Mouse (Mus musculus): Measurements from ENCODE around the gene H2-M11.

The H2-M11 gene

DNA sequence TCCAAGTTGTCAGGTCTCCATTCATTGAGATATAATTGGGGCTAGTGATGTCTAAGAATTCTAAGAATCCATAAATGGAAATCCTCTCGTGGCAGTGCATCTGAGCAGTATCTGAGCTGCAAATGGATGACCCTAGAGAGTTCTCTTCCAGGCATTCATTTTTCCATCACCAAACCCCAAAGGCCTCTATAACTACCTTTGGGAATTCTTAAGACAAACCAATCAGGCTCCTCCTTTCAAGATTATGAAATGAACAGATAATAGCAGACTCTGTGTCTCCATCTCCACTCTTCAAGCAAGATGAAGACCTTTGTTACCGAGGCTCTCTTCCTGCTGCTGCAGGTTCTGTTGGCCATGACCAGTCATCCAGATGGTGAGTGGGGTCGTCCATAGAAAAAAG, at the start of gene H2-M11:
TSS of gene H2-M11 (plus strand) at position 301 of the 400 bp plus-strand sequence.
- no peak for DNase-seq (ENCODE audit: low spot score in 2 of 2)

DNA sequence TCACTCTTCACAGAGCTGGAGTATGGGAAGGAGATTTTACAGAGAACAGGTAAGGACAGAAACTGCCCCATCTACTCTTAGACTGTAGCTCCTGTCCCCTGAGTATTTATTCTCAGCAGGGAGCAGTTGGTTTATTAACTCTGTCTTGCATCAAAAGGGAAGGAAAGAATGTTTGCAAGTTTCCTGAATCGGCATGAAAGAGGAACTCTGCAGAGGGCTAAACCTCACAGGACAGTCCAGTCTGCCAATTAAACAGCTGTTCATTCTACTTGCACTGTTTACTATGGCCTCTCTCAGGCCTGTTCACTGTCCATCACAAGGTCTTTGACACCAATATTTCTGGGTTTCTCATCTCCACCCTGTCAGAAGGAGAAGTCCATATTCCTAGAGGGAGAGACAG, 46.4 kb upstream of the H2-M11 start:
- no peak for DNase-seq (ENCODE audit: low spot score in 2 of 2)

DNA sequence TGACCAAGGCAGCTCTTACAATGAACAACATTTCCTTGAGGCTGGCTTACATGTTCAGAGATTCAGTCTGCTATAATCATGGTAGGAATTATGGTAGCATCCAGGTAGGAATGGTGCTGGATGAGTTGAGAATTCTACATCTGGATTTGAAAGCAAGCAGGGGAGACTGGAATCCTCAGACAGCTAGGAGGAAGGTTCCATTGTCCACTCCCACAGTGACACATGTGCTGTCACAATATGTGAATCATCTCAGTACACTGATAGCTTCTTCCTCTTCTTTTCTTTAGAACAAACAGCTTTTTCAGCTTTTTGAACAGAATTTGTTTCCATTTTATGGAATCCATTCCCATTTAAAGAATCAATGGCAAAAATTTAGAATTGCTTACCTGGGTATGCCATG, 43.0 kb upstream of the H2-M11 start:
- no peak for DNase-seq (ENCODE audit: low spot score in 2 of 2)

Data from frontal cortex, postnatal 25 days (tissue).